Mouse (Mus musculus) layer of hippocampus, adult 9-11 months (tissue): ENCODE data around the gene Dnajb14.
"Not testable (repeated sequence)": the region's sequence is repeated elsewhere in the genome, so short reads cannot be mapped to it uniquely, and the experiment has no call there.

Experiments
- DNase-seq: peaks from one replicate; pipeline ENCODE4 v3.0.0; 2022

The Dnajb14 gene

GRCm38 (mm10) chr3:137955560-137956081 lies 88.1 kb downstream of the Dnajb14 start:
- no peak for DNase-seq

DNA sequence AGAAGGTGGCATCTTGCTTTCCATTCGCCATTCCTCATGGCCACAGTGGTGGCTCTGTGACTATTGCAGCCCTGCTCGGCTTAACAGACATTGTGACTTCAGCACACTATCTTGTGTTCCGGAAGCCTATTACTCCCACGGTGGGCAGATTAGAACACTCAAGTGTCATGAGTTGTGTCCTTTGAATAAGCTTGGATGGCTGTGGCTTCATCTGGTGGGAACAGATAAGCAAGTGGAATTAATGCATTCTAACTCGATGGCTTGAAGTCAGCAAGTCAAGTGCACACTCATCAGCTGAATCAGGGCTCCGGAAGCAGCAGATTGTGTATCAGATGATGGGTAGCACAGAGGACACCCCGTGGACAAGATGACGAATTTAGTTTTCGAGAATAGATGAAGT lies 90.4 kb downstream of the Dnajb14 start:
- DNase-seq = no peak

DNA sequence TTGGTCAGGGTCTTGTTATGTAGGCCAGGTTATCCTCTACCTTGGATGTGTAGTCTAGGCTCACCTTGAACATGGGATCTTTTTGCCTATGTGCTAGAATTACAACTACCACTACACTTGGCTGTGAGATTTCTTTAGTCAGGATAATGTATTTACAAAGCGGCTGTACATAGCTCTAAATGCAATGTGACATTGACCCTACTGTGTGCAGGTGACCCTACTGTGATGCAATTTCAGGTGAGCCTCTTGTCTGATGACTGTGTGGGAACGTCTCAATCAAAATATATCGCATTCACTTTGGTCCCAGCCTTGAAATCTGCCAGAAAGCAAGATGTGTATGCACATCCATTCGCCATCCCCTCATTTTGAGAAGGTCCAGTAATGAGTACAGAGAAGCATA lies 90.9 kb downstream of the Dnajb14 start:
- no peak for DNase-seq

DNA sequence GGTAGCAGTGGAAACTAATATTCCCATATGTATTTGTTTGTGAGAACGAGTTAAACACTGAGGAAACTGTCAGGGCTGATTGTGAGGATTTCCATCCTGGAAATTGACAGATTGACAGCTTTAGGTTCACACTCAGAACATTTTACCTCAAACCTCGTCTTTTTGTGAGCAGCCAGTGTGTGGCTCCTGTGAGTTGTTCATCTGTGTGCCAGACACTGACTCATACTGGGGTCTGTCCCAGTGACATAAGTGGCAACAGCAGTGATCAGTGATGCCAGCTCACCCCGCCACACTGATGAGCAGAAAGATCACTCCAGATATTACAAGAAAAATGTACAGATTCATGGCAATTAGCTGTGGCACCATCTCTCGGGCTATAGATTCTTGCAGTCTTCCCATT lies 92.0 kb downstream of the Dnajb14 start:
- no peak for DNase-seq

DNA sequence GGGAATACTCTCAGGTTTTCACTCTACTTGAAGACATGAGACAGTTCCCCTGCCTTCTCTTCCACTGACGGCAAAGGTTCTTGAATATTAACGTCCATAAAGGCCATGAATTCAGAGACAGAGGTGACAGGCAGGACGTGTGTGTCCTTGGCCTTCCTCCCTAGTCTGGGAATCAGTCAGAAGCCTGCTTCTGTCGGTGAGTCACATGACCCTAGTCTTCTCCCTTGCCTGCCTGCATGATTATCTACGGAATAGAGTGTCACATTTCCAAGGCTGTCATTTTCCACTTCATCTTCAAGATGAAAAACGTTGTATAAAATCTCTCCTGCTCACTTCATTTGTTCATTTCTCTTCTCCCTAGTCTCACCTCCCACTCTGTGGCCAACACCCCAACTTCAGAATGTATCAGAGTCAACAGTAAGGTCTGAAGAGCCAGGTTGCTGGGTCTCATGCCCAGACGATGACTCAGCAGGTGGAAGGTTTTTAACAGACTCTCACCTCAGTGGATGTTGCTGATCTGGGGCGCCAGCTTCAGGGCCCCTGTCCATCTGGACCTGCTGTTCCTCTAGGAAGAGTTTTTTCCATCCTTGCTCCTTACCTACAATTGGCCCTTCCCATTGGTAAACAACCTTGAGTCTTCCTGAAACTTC lies 94.4 kb downstream of the Dnajb14 start:
- no peak for DNase-seq

- no peak for DNase-seq
These were observed 96.0 kb downstream of the Dnajb14 start for GRCm38 (mm10) chr3:137963508-137963907.

DNA sequence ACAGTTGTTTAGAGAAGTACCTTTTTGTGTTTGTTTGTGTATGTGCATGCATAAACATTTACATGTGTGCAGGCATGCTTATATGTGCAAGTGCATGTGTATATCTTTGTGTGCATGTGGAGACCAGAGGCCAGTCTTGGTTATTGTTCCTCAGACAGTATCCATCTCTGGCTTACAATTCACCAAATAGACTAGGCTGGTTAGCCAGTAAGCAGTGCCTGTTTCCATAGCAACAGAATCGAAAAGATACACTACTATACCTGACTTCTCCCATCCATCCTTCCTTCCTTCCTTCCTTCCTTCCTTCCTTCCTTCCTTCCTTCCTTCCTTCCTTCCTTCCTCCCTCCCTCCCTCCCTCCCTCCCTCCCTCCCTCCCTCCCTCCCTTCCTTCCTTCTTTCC lies 96.5 kb downstream of the Dnajb14 start:
- not testable (repeated sequence) for DNase-seq
